Mouse (Mus musculus) testis, postnatal 10 days (tissue): ENCODE data around the gene Tex44.

ENCODE experiments used
- DNase-seq: peaks from one replicate; pipeline ENCODE4 v3.0.0; 2021; ENCODE audit warnings: low spot score

Gene Tex44

DNA sequence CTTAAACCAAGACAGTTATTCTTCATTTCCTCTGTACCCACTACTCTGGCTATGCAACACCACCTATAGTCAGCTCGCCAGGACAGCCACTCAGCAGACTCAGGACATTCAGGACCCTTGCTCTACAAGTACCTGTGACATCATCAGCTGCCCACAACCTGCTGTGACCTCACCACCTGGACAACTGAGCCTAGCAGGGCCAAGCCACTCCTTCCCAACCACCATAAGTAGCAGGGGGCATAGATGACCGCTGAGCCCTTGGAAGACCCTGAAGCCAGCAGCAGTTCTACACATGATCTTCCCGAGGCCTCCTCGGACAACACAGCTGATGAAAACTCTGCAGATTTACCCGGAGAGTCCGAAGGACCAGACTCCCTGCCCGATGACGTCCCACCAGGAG lies at the start of gene Tex44, which contains the start of gene Nmur1:
TSS of gene Tex44 (plus strand) at position 202 of the 400 bp plus-strand sequence.
TSS of gene Nmur1 (minus strand) at position 101 of the 400 bp plus-strand sequence.
- DNase-seq = no peak

GRCm38 (mm10) chr1:86376354-86376753 lies 49.8 kb upstream of the Tex44 start:
- DNase-seq = no peak

- DNase-seq = no peak
Measured at GRCm38 (mm10) chr1:86378662-86379061, 47.5 kb upstream of the Tex44 start.

DNA sequence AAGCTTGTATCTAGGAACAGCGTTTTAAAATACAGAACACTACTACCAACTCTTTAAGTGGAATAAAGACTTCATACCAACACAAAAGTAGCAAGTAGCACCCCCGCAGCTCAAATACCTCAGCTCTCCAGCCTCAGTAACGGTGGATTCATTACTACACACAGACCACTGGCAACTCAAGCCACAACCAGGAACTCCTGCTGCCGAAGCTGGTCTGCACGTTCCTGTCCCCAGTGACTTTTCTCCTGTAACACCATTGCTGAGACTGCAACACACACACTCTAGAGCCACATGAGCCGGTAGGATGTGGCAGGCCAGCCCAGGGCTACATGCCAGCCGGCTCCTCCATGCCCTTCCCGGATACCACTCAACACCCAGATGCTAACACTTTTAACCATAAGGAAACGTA lies 47.0 kb upstream of the Tex44 start:
- no peak for DNase-seq

DNA sequence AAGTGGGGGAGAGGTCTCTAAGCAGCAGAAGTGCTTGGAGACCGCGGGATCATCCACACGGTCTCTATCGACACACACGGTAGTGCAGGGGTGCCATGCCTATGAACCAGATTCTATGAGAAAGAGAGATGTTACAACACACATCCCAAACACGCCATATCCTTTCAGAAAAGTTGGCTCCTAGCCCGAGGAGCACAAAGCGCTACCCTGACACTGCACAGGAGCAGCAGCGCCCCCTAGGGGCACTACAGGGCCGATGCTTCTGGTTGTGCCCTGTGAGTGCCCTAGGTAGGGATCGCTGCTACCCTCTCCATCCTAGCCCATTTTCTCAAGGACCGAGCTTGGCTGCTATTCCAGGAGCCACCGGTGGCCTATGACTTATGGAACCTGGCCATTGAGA lies 45.1 kb upstream of the Tex44 start:
- peak; percentile 78 for DNase-seq

- DNase-seq = peak; percentile 88
Measured at GRCm38 (mm10) chr1:86389230-86389629, 36.9 kb upstream of the Tex44 start.

DNA sequence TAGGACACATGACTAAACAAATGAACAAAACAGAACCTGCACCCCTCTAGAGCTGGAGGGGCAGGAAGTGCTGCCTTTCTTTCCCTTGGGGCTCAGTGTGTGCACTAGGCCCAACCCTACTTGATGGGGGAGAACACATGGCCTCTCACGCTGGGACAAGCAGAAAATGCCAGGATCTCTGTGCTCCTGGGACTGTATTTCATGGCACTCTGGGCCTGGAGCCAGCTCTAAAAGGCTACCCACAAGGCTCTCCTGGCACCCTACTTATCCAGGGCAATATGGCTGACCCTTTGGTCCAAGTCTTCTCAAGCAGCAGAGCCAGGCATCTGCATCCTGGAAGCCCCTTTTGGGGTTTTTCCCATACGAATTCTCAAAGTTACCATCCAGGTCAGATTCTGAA lies 34.7 kb upstream of the Tex44 start:
- DNase-seq = no peak

- no peak for DNase-seq
Measured at GRCm38 (mm10) chr1:86393219-86393618, 32.9 kb upstream of the Tex44 start.

- no peak for DNase-seq
Measured at GRCm38 (mm10) chr1:86394246-86394645, 31.9 kb upstream of the Tex44 start.

GRCm38 (mm10) chr1:86395897-86396296 lies 30.2 kb upstream of the Tex44 start:
- no peak for DNase-seq

DNA sequence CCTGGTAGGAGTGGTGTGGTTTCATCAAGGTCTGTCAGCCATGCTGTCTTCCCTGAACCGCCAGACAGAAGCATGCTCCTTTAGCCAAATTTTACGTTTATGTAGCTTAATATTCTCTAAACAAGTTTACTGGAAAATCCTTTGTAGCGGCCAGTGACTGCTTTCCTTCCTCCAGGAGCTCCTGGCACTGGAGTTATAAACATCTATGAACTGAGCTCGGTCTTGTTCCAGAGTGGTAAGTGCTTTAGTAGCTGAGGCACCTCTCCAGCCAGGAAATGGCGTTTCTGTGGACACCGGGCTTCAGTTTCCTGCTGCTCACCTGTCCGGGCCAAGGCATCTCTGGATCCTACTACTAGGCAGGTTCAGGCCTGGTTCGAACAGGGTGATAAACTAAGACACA lies 28.5 kb upstream of the Tex44 start:
- DNase-seq = no peak

DNA sequence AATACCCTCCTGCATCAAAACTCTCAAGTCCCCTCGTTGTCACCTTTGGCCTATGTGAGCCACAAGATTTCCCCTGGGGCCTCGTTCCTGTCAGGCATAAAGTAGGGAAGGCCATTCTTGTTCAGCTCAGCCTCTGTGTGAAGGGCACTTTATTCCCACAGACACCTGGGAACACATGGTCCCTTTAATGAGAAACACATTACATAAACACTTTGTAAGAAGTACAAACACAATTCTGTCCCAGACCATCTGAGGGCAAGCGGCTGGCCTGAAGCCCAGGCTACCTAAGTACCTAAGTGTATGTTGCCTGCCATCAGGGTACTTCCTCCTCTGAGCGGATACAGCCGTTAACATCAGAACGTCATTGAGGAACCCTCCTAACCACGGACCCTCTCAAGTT lies 27.9 kb upstream of the Tex44 start:
- DNase-seq = no peak

DNA sequence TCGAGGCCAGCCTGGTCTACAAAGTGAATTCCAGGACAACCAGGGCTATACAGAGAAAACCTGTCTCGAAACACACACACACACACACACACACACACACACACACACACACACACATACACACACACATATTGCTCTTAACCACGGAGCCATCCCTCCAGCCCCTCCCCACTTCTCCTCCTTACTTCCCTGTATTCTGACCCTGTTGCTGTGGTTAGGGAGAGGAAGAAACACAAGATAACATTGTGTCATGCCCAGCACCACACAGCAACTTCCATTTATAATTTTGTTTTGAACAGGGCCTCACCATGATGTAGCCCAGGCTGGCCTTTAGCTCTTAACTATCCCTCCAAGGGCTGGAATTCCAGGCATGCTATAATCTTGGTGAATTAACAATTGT lies 26.8 kb upstream of the Tex44 start:
- DNase-seq = no peak

DNA sequence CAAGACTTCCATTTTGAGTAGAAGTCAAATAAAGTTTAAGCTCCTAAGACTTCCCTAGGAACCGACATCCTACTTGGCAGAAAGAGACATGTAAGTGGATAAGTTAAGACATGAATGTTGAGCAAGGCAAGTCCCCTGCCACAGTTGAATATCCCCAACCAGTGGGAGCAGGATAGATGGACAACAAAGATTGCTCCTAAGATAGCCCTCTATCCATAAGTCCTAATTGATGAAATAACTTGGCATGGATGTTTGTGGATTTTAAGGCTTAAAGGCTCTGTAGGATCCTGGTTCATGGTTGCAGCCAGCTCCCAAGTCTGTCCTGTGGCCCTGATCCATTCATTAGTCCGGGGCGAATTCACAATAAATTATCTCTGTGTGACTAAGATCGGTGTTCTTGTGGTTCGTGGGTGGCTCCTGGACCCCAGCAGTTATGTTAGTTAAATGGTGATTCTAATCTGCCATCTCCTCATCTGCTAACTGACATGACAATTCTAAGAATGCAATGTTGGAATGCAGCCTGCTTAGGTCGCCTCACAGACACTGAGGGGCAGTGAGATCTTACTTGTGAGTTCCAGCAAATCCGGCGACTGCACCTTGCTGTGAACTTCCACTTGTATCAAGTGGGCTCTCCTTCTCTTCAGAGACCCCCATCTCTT lies 25.9 kb upstream of the Tex44 start:
- DNase-seq = no peak

DNA sequence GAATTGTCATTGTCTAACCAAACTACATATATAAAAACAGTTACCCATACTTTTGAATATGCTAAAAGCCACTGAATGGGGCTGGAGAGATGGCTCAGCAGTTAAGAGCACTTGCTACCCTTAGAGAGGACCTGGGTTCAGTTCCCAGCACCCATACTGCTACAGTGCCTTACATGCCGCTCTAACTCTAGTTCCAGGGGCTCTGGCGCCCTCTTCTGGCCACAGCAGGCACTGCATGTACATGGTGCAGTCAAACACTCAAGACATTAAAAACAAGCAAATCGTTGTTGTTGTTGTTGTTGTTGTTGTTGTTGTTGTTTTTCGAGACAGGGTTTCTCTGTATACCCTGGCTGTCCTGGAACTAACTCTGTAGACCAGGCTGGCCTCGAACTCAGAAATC lies 21.3 kb upstream of the Tex44 start:
- peak; percentile 65 for DNase-seq

- no peak for DNase-seq
Measured at GRCm38 (mm10) chr1:86406313-86406712, 19.8 kb upstream of the Tex44 start.

- DNase-seq = no peak
Measured at GRCm38 (mm10) chr1:86406914-86407313, 19.2 kb upstream of the Tex44 start.

GRCm38 (mm10) chr1:86408515-86408914 lies 17.6 kb upstream of the Tex44 start:
- no peak for DNase-seq

GRCm38 (mm10) chr1:86409476-86409875 lies 16.7 kb upstream of the Tex44 start:
- DNase-seq = no peak

DNA sequence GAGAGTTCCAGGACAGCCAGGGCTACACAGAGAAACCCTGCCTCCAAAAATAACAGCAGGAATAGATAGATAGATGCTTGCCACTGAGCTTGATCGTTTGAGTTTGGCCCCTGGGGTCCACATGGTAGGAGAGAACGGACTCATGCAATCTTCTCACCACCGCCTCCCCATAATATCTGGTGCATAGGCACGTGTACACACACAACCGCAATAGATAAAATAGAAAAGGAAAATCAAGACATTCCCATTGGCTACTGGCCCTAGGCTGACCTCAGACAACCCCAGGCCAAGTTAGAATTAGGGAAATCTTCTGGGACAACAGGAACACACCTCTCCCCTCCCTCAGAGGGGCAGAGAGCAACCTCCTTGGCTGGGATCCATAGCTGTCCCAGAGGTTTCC lies 11.4 kb upstream of the Tex44 start:
- DNase-seq = no peak

DNA sequence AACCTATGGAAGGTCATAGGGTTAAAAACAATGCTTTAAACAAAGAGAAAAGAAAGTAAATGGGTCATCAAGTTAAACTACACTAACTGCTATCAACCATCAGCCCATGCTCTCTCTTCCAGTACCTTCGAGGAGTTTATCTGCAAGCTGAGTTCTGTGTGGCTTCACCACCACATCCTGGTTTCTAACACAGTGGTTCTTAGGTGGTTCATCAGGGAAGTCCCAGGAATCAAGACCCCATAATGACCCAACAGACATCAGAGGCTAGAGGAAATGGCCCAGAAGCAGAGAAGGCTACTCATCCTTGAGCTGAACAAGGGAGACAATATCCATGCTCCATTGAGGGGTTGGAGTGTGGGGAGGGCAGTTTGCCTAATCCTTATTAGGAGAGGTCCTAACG lies 11.0 kb upstream of the Tex44 start:
- DNase-seq = no peak

GRCm38 (mm10) chr1:86415612-86416184 lies 10.4 kb upstream of the Tex44 start:
- peak; percentile 70 for DNase-seq

DNA sequence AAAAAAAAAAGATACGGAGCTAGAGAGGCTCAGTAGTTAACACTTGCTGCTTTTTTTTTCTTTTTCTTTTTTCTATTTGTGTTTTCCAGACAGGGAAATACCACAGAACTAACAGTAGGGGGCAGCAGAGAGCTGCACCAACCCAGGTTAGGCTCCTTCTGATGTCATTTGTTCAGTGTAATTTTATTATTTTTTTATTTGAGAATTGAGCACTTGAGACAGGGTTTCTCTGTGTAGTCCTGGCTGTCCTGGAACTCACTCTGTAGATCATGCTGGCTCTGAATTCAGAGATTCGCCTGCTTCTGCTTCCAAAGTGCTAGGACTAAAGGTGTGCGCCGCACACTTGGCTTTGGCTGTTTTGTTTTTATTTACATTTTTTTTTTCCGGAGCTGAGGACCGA lies 9.8 kb upstream of the Tex44 start:
- DNase-seq = no peak

DNA sequence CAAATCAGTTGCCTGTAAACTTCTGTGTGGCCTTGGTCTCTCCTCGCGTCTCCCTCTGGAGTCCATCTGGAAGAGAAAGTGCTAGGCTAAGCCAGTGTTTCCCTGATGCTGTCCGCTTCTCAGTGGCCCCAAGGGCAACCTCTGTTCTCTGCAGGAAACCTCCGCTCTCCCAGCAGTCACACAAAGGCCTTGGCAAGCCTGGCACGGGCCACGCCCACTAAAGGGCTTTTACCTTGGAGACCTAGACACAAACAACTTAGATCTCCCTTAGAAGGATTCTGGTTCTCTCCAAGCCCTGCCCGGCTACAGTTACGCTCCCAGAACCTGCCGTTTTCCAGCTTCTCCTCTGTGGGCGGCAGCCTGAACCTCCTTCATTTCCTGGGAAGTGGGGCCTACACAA lies 5.1 kb upstream of the Tex44 start:
- DNase-seq = peak; percentile 74
